Mouse (Mus musculus): ENCODE data around the gene Zfyve9. TPM values are rescaled to one million over a fixed set of nuclear protein-coding genes. Genes with fewer than 3 reads are reported as not detected.

The Zfyve9 gene
- total and polyA plus RNA-seq, 2 experiments from 2014 or later, result 9.2 to 28.5 TPM

GRCm38 (mm10) chr4:108781596-108781995, 998 bp upstream of the Zfyve9 start:
- Histone ChIP-seq H3K27me3 (ENCODE audit: insufficient read depth, low read length) (no peaks in the 10 kb centered on the region), H3K4me3 (ENCODE audit: low read length) (peak overlapping the region; percentile 95; the same call in 1 of the 2 replicates), H3K9me3 (ENCODE audit: low read length) (no peaks in the 10 kb centered on the region), H3K27ac (no peak overlapping the region), H3K36me3 (ENCODE audit: insufficient read depth, low read length) (no peaks in the 10 kb centered on the region), H3K4me1 (ENCODE audit: insufficient read depth, low read length) (no peaks in the 10 kb centered on the region), H3K9ac (replicated peaks; ENCODE audit: low read length) (no peak overlapping the region), H3K4me2 (ENCODE audit: low read depth, low read length) (peak overlapping the region; percentile 75)
- 67% methylated on average over 3 of the region's 3 CpGs for WGBS
- no peak for DNase-seq (ENCODE audit: low spot score)
- no peak for ATAC-seq
- TF ChIP-seq CTCF (IDR thresholded peaks at IDR 0.05; ENCODE audit: low read depth), result no peak

- Histone ChIP-seq H3K36me3 (ENCODE audit: insufficient read depth, low read length) (no peaks in the 10 kb centered on the region), H3K4me3 (ENCODE audit: low read length) (peak overlapping the region; percentile 95), H3K4me1 (ENCODE audit: insufficient read depth, low read length) (no peaks in the 10 kb centered on the region), H3K27me3 (ENCODE audit: insufficient read depth, low read length) (no peaks in the 10 kb centered on the region), H3K4me2 (ENCODE audit: low read depth, low read length) (peak overlapping the region; percentile 75), H3K9ac (replicated peaks; ENCODE audit: low read length) (peak overlapping the region; percentile 96), H3K9me3 (ENCODE audit: low read length) (no peaks in the 10 kb centered on the region), H3K27ac (peak overlapping the region; percentile 97)
- no peak for TF ChIP-seq CTCF (IDR thresholded peaks at IDR 0.05; ENCODE audit: low read depth)
- no peak for DNase-seq (ENCODE audit: low spot score)
- no peak for ATAC-seq
- under 1% methylated on average over 20 of the region's 20 CpGs for WGBS
Observed at GRCm38 (mm10) chr4:108780864-108781205, 237 bp upstream of the Zfyve9 start.

GRCm38 (mm10) chr4:108779763-108780056, 888 bp downstream of the Zfyve9 start:
- no peaks in the 10 kb centered on the region for H3K9me3 ChIP-seq (ENCODE audit: low read length)
- H3K4me3 ChIP-seq (ENCODE audit: low read length), result peak overlapping the region; percentile 95
- peak; percentile 38 for TF ChIP-seq CTCF (IDR thresholded peaks at IDR 0.05; ENCODE audit: low read depth)
- no peaks in the 10 kb centered on the region for H3K36me3 ChIP-seq (ENCODE audit: insufficient read depth, low read length)
- no peak for DNase-seq (ENCODE audit: low spot score)
- H3K27ac ChIP-seq, result peak overlapping the region; percentile 97
- ATAC-seq, result no peak
- H3K9ac ChIP-seq (replicated peaks; ENCODE audit: low read length), result peak overlapping the region; percentile 96
- H3K4me2 ChIP-seq (ENCODE audit: low read depth, low read length), result peak overlapping the region; percentile 75
- H3K4me1 ChIP-seq (ENCODE audit: insufficient read depth, low read length), result no peaks in the 10 kb centered on the region
- no peaks in the 10 kb centered on the region for H3K27me3 ChIP-seq (ENCODE audit: insufficient read depth, low read length)
- 0% methylated on average over 7 of the region's 7 CpGs for WGBS

- H3K4me2 ChIP-seq (ENCODE audit: low read depth, low read length), result no peak overlapping the region
- no peak overlapping the region for H3K4me3 ChIP-seq (ENCODE audit: low read length)
- H3K36me3 ChIP-seq (ENCODE audit: insufficient read depth, low read length), result no peaks in the 10 kb centered on the region
- H3K27ac ChIP-seq, result no peak overlapping the region
- H3K4me1 ChIP-seq (ENCODE audit: insufficient read depth, low read length), result no peaks in the 10 kb centered on the region
- ATAC-seq (no peak), DNase-seq (ENCODE audit: low spot score) (no peak)
- no peak overlapping the region for H3K9ac ChIP-seq (replicated peaks; ENCODE audit: low read length)
- H3K27me3 ChIP-seq (ENCODE audit: insufficient read depth, low read length), result no peaks in the 10 kb centered on the region
- H3K9me3 ChIP-seq (ENCODE audit: low read length), result no peaks in the 10 kb centered on the region
- TF ChIP-seq CTCF (IDR thresholded peaks at IDR 0.05; ENCODE audit: low read depth), result no peak
Observed at GRCm38 (mm10) chr4:108768527-108768926, 12.1 kb downstream of the Zfyve9 start.

DNA sequence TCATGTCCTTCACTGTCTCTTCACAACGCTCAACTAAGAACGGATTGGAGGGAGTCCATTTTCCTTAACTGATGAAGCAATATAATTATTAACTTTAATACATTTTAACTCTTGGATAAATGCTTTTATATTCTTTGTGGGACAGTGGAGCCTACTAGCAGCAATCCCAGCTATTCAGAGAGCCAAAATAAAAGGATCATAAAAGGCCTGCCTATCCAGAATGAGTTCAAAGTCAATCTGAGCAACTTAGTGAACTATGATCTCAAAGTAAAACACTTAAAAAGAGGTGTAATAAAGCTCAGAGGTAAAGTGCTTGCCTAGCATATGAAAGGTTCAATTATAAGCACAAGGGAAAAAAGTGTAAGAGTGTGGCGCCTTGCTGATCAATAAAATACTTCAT, 21.0 kb downstream of the Zfyve9 start:
- H3K27me3 ChIP-seq (ENCODE audit: insufficient read depth, low read length), result no peaks in the 10 kb centered on the region
- H3K36me3 ChIP-seq (ENCODE audit: insufficient read depth, low read length), result no peaks in the 10 kb centered on the region
- ATAC-seq (no peak), DNase-seq (ENCODE audit: low spot score) (no peak)
- TF ChIP-seq CTCF (IDR thresholded peaks at IDR 0.05; ENCODE audit: low read depth), result no peak
- H3K27ac ChIP-seq, result no peak overlapping the region
- H3K9ac ChIP-seq (replicated peaks; ENCODE audit: low read length), result no peak overlapping the region
- 97% methylated on average over 3 of the region's 3 CpGs for WGBS
- no peaks in the 10 kb centered on the region for H3K9me3 ChIP-seq (ENCODE audit: low read length)
- no peak overlapping the region for H3K4me3 ChIP-seq (ENCODE audit: low read length)
- H3K4me1 ChIP-seq (ENCODE audit: insufficient read depth, low read length), result no peaks in the 10 kb centered on the region
- no peak overlapping the region for H3K4me2 ChIP-seq (ENCODE audit: low read depth, low read length)

DNA sequence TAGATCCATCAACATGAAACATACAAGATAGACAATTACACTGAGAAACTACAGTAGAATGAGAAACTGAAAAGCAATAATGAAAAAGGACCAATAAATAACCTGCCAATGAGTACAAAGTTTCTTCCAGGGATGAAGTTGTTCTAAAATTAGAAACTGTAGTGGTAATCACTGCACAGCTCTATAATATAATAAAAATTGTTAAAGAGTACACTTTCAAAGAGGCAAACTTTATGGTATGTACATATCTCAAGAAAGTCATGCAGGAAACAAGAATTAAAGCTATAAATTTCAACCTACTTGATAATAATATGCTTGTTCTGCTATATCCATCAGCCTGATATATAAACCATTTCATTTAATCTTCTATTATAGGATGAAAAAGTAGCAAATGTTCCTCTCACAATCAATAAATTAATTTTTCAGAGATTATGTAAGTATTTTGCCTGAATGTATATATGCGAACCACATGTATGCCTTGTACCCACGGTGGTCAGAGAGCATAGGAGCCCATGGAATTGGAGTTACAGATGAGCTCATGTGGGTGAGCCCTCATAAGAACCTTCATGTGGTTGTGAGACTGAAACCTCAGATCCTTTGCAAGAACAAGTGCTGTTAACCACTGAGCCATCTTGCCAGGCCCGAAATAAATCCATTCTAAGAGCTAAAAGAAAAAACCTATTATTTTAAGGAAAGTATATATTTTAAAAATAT, 34.3 kb downstream of the Zfyve9 start:
- Histone ChIP-seq H3K9ac (replicated peaks; ENCODE audit: low read length) (no peak overlapping the region), H3K36me3 (ENCODE audit: insufficient read depth, low read length) (no peaks in the 10 kb centered on the region), H3K4me3 (ENCODE audit: low read length) (no peak overlapping the region), H3K27ac (no peak overlapping the region), H3K27me3 (ENCODE audit: insufficient read depth, low read length) (no peaks in the 10 kb centered on the region), H3K4me2 (ENCODE audit: low read depth, low read length) (no peak overlapping the region), H3K4me1 (ENCODE audit: insufficient read depth, low read length) (no peaks in the 10 kb centered on the region), H3K9me3 (ENCODE audit: low read length) (no peaks in the 10 kb centered on the region)
- no peak for TF ChIP-seq CTCF (IDR thresholded peaks at IDR 0.05; ENCODE audit: low read depth)
- ATAC-seq (no peak), DNase-seq (ENCODE audit: low spot score) (no peak)
- 93% methylated on average over 3 of the region's 3 CpGs for WGBS

- DNase-seq (ENCODE audit: low spot score) (no peak), ATAC-seq (no peak)
- H3K9me3 ChIP-seq (ENCODE audit: low read length), result no peaks in the 10 kb centered on the region
- WGBS, result 38% methylated on average over 3 of the region's 3 CpGs
- no peaks in the 10 kb centered on the region for H3K27me3 ChIP-seq (ENCODE audit: insufficient read depth, low read length)
- H3K4me1 ChIP-seq (ENCODE audit: insufficient read depth, low read length), result no peaks in the 10 kb centered on the region
- H3K36me3 ChIP-seq (ENCODE audit: insufficient read depth, low read length), result no peaks in the 10 kb centered on the region
- no peak overlapping the region for H3K4me2 ChIP-seq (ENCODE audit: low read depth, low read length)
- no peak overlapping the region for H3K9ac ChIP-seq (replicated peaks; ENCODE audit: low read length)
- no peak overlapping the region for H3K27ac ChIP-seq
- TF ChIP-seq CTCF (IDR thresholded peaks at IDR 0.05; ENCODE audit: low read depth), result no peak
- no peak overlapping the region for H3K4me3 ChIP-seq (ENCODE audit: low read length)
Observed at GRCm38 (mm10) chr4:108731582-108731981, 49.0 kb downstream of the Zfyve9 start.
